Mouse (Mus musculus): Measurements from ENCODE around the gene Slc5a1. TPM values are rescaled to one million over a fixed set of nuclear protein-coding genes. Genes with fewer than 3 reads are reported as not detected.

The Slc5a1 gene
- total RNA-seq, 1 experiment from 2014 or later: not detected

Other genes starting within 250 kb of the Slc5a1 start
- gene Prr14l, start 250.0 kb upstream of the Slc5a1 start, total RNA-seq (2017): 36.0 and 42.8 TPM in 2 replicates
- 22.6 and 28.8 TPM in 2 replicates for gene Depdc5, start 240.5 kb upstream of the Slc5a1 start, total RNA-seq (2017)
- 127 and 167 TPM in 2 replicates for gene Ywhah, start 85.4 kb upstream of the Slc5a1 start, total RNA-seq (2017)
- gene Spon2, start 114.2 kb downstream of the Slc5a1 start, total RNA-seq (2017): 0.99 and 1.3 TPM in 2 replicates
- 143 and 146 TPM in 2 replicates for gene Ctbp1, start 170.8 kb downstream of the Slc5a1 start, total RNA-seq (2017)
- gene Maea, start 231.3 kb downstream of the Slc5a1 start, total RNA-seq (2017): 240 and 243 TPM in 2 replicates